Mouse (Mus musculus) heart, postnatal 36 days (tissue): Measurements from ENCODE around the gene 1700122O11Rik. TPM values are rescaled to one million over a fixed set of nuclear protein-coding genes. Genes with fewer than 3 reads are reported as not detected.

Experiments used
- DNase-seq, 2 experiments: peaks; one replicate each; pipeline ENCODE4 v3.0.0; 2021 to 2022
- intact Hi-C: fragments of 180-260 bp; cut with DNase I; formaldehyde crosslinking; loops from one replicate; pipeline ENCODE4 v1.15.1; 2025
- total RNA-seq, 2 experiments: library from RNA; stranded (reverse); gene quantifications; 2 replicates each; pipeline ENCODE4 v1.2.3; 2021

The 1700122O11Rik gene
- total RNA-seq, 2 experiments from 2014 or later: not detected

DNA sequence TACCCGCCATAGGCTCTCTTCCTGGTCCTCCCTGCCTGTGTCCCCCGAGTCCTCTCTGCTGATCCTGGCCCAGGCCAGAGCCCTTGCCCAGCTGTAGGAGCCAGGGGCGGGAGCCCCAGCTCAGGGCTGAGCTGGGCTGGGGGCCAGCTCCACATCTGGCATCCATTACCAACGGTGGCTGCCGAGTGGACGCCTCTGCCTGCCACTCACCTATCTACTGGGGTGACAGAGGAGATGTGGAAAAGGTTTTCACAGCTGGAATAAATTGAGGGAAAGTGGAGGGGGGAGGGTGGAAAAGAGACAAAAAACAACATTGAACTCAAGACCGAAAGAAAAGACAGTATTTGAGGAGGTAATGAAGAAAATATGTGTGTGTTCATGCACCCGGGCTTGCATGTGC, 49.3 kb downstream of the 1700122O11Rik start:
- intact Hi-C loops: no loop called here
- no peak for DNase-seq

DNA sequence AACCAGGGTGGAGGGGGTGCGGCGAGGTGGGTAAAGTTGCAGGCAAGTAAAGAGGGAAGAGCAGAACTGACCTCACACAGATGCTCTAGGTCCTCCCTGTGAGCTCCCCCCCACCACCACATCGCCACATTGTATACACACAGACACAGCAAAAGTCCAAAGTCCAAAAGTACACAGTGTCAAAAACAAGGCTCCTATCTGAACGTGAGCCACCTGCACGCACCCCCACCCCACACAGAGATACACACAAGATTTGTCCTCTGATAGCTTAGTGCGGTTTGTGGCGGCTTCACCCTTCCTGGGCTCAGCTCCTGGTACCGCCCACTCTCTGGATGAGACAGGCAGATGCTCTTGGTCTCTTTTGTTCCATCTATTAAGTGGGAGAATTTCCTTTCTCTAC, 50.0 kb downstream of the 1700122O11Rik start:
- no peak for DNase-seq
- intact Hi-C loops: no loop called here

Other genes with a start within 250 kb of the 1700122O11Rik start
- 1 to 10 TPM in 1 of 2 experiments, under 1 TPM in 1; 0.81 to 3.1 TPM for gene Mdfi, start 203.6 kb downstream of the 1700122O11Rik start, total RNA-seq
- 10 to 100 TPM in 1 of 2 experiments, 1 to 10 TPM in 1; 9.5 to 11.3 TPM for gene Foxp4, start 113.6 kb downstream of the 1700122O11Rik start, total RNA-seq
- gene 1700067P10Rik, start 51.0 kb upstream of the 1700122O11Rik start, total RNA-seq: not detected
- under 1 TPM in 1 of 2 experiments, not detected in 1; 0.17 TPM for gene 9830107B12Rik, start 108.0 kb upstream of the 1700122O11Rik start, total RNA-seq
- gene A530064D06Rik, start 129.0 kb upstream of the 1700122O11Rik start, total RNA-seq: not detected
- not detected for gene Trem1, start 194.5 kb upstream of the 1700122O11Rik start, total RNA-seq
- not detected for gene Trem3, start 209.5 kb upstream of the 1700122O11Rik start, total RNA-seq
- gene Treml4, start 226.0 kb upstream of the 1700122O11Rik start, total RNA-seq: under 1 TPM in 1 of 2 experiments, not detected in 1; 0.19 TPM